20 mouse cellular contexts compared by ENCODE assay signal in genomic region chr10:52748028-52748597, GRCm38 (mm10). TPM values are rescaled to one million over a fixed set of nuclear protein-coding genes. Genes with fewer than 3 reads are reported as not detected.
A peak's percentile ranks its signal among the peaks of the same experiment; 100 is the strongest.
DNase-seq lines count a peak whose midpoint lies in the region; ATAC-seq lines count a peak whose summit lies in the region.
"Had no signal": no experiment of that assay in that cellular context is flagged by ENCODE, and none has a peak within 500 bp of the region (broad histone marks: within the 10 kb centered on the region; RNA-seq: fewer than 3 reads in every experiment).

No protein-coding gene starts in this region.

- H3K36me3 ChIP-seq in forebrain, embryonic 14.5 days (ENCODE audit: control insufficient read depth, insufficient read depth, low read length), result no peaks in the 10 kb centered on the region
- H3K36me3 ChIP-seq in hindbrain, embryonic 14.5 days (replicated peaks; ENCODE audit: control insufficient read depth, insufficient read depth), result no peaks in the 10 kb centered on the region
- H3K36me3 ChIP-seq in midbrain, embryonic 16.5 days (ENCODE audit: control insufficient read depth, insufficient read depth, low read length), result no peaks in the 10 kb centered on the region
- no peaks in the 10 kb centered on the region for H3K36me3 ChIP-seq in heart, embryonic 11.5 days (ENCODE audit: control insufficient read depth, insufficient read depth, low read length)
- H3K36me3 ChIP-seq: embryonic facial prominence, embryonic 13.5 days; heart, embryonic 13.5 days; kidney, embryonic 15.5 days; limb, embryonic 15.5 days had no signal

- 44% methylated on average over 4 of the region's 4 CpGs for WGBS in forebrain, embryonic 14.5 days
- 35% methylated on average over 4 of the region's 4 CpGs for WGBS in hindbrain, embryonic 14.5 days
- 45% methylated on average over 4 of the region's 4 CpGs for WGBS in midbrain, embryonic 16.5 days
- WGBS in heart, embryonic 11.5 days (ENCODE audit: insufficient replicate concordance), result 72% methylated on average over 4 of the region's 4 CpGs

- peaks cover 9% of the 10 kb centered on the region for H3K4me1 ChIP-seq in forebrain, embryonic 14.5 days (ENCODE audit: control insufficient read depth, insufficient read depth, low read length)
- H3K4me1 ChIP-seq in hindbrain, embryonic 14.5 days (replicated peaks; ENCODE audit: control insufficient read depth, insufficient read depth, low read length), result 0 out of 2 replicates have a peak, but pooled peaks cover 10% of the 10 kb centered on the region
- peaks cover 9% of the 10 kb centered on the region for H3K4me1 ChIP-seq in midbrain, embryonic 16.5 days (ENCODE audit: control insufficient read depth, insufficient read depth, low read length)
- H3K4me1 ChIP-seq in heart, embryonic 11.5 days (ENCODE audit: control insufficient read depth, insufficient read depth, low read length), result no peaks in the 10 kb centered on the region
- H3K4me1 ChIP-seq: embryonic facial prominence, embryonic 13.5 days; kidney, embryonic 15.5 days; limb, embryonic 15.5 days; megakaryocyte, embryonic 14.5 days had no signal

- no peak overlapping the region for H3K4me3 ChIP-seq in forebrain, embryonic 14.5 days (ENCODE audit: low read depth, low read length)
- no peak overlapping the region for H3K4me3 ChIP-seq in hindbrain, embryonic 14.5 days (replicated peaks; ENCODE audit: low read length)
- H3K4me3 ChIP-seq in midbrain, embryonic 16.5 days (ENCODE audit: low read depth, low read length), result no peak overlapping the region
- H3K4me3 ChIP-seq in heart, embryonic 11.5 days (ENCODE audit: low read depth, low read length), result no peak overlapping the region
- H3K4me3 ChIP-seq: embryonic facial prominence, embryonic 13.5 days; heart, embryonic 13.5 days; kidney, embryonic 15.5 days; limb, embryonic 15.5 days; megakaryocyte, embryonic 14.5 days had no signal

- H3K4me2 ChIP-seq in forebrain, embryonic 14.5 days (ENCODE audit: low read length), result no peak overlapping the region
- H3K4me2 ChIP-seq in hindbrain, embryonic 14.5 days (replicated peaks), result no peak overlapping the region
- H3K4me2 ChIP-seq in midbrain, embryonic 16.5 days (ENCODE audit: low read length), result no peak overlapping the region
- H3K4me2 ChIP-seq in heart, embryonic 11.5 days, result no peak overlapping the region
- H3K4me2 ChIP-seq: embryonic facial prominence, embryonic 13.5 days; heart, embryonic 13.5 days; kidney, embryonic 15.5 days; limb, embryonic 15.5 days had no signal

- no peak overlapping the region for H3K9ac ChIP-seq in forebrain, embryonic 14.5 days (ENCODE audit: low read length)
- no peak overlapping the region for H3K9ac ChIP-seq in hindbrain, embryonic 14.5 days
- no peak overlapping the region for H3K9ac ChIP-seq in midbrain, embryonic 16.5 days (ENCODE audit: low read depth, low read length)
- H3K9ac ChIP-seq in heart, embryonic 11.5 days (ENCODE audit: low read depth, low read length), result no peak overlapping the region
- H3K9ac ChIP-seq: embryonic facial prominence, embryonic 13.5 days; heart, embryonic 13.5 days; kidney, embryonic 15.5 days; limb, embryonic 15.5 days had no signal

- ATAC-seq in forebrain, embryonic 14.5 days, result peak; percentile 36; the same call in 1 of the 2 replicates
- peak; percentile 80 for ATAC-seq in hindbrain, embryonic 14.5 days (ENCODE audit: low FRiP score)
- peak; percentile 49; the same call in 1 of the 2 replicates for ATAC-seq in midbrain, embryonic 16.5 days
- ATAC-seq in heart, embryonic 11.5 days (replicated peaks; ENCODE audit: insufficient number of reproducible peaks, low FRiP score, low TSS enrichment), result no peak
- ATAC-seq: intestine, embryonic 16.5 days had no signal

- H3K27me3 ChIP-seq in forebrain, embryonic 14.5 days (replicated peaks; ENCODE audit: control insufficient read depth, insufficient read depth, low read length), result no peaks in the 10 kb centered on the region
- no peaks in the 10 kb centered on the region for H3K27me3 ChIP-seq in hindbrain, embryonic 14.5 days (ENCODE audit: control insufficient read depth, insufficient read depth, low read length)
- H3K27me3 ChIP-seq in midbrain, embryonic 16.5 days (ENCODE audit: control insufficient read depth, insufficient read depth, low read depth, low read length), result no peaks in the 10 kb centered on the region
- H3K27me3 ChIP-seq in heart, embryonic 11.5 days (ENCODE audit: control insufficient read depth, insufficient read depth, low read length), result no peaks in the 10 kb centered on the region
- H3K27me3 ChIP-seq: CH12.LX; embryonic facial prominence, embryonic 13.5 days; heart, embryonic 13.5 days; kidney, embryonic 15.5 days; limb, embryonic 15.5 days; megakaryocyte, embryonic 14.5 days had no signal

- peak overlapping the region; percentile 44; the same call in 1 of the 2 replicates for H3K27ac ChIP-seq in forebrain, embryonic 14.5 days (ENCODE audit: low read depth, low read length)
- no peak overlapping the region for H3K27ac ChIP-seq in hindbrain, embryonic 14.5 days
- H3K27ac ChIP-seq in midbrain, embryonic 16.5 days (ENCODE audit: low read length), result no peak overlapping the region
- H3K27ac ChIP-seq in heart, embryonic 11.5 days (ENCODE audit: low read depth, low read length), result no peak overlapping the region
- H3K27ac ChIP-seq: embryonic facial prominence, embryonic 13.5 days; heart, embryonic 13.5 days; kidney, embryonic 15.5 days; limb, embryonic 15.5 days had no signal

- DNase-seq in embryo, embryonic 10.5 days (ENCODE audit: low spot score), result peak; percentile 24
- no peak for DNase-seq in embryo, embryonic 9.5 days (ENCODE audit: extremely low spot score)
- DNase-seq in forebrain, embryonic 14.5 days (ENCODE audit: low spot score), result peak; percentile 29
- no peak for DNase-seq in hindbrain, embryonic 14.5 days (ENCODE audit: low spot score)
- DNase-seq in thymus, postnatal 36 days, result no peak
- no peak for DNase-seq in spleen, postnatal 10 days (ENCODE audit: low spot score in 2 of 2)
- DNase-seq: adrenal gland, adult 2 months; cerebellum, adult 11 months; cerebellum, postnatal 14 days; heart, postnatal 36 days; lung, postnatal 10 days had no signal

- no peaks in the 10 kb centered on the region for H3K9me3 ChIP-seq in forebrain, embryonic 14.5 days (replicated peaks; ENCODE audit: control insufficient read depth, low read length)
- no peaks in the 10 kb centered on the region for H3K9me3 ChIP-seq in hindbrain, embryonic 14.5 days (ENCODE audit: control insufficient read depth, low read length)
- no peaks in the 10 kb centered on the region for H3K9me3 ChIP-seq in midbrain, embryonic 16.5 days (replicated peaks; ENCODE audit: control insufficient read depth, low read length, poor library complexity, severe bottlenecking)
- no peaks in the 10 kb centered on the region for H3K9me3 ChIP-seq in heart, embryonic 11.5 days (replicated peaks; ENCODE audit: control insufficient read depth, low read length)
- H3K9me3 ChIP-seq: embryonic facial prominence, embryonic 13.5 days; heart, embryonic 13.5 days; kidney, embryonic 15.5 days; limb, embryonic 15.5 days; megakaryocyte, embryonic 14.5 days had no signal

RNA-seq across cellular contexts. Expression of gene Slc35f1, which starts 57.8 kb away (rescaled TPM):
- 18.6 and 24.1 TPM in 2 replicates for polyA plus RNA-seq in forebrain, embryonic 14.5 days (2014; fragmentation: Nextera tagmentation; extraction: Ambion mirVana)
- polyA plus RNA-seq in hindbrain, embryonic 14.5 days (2014; fragmentation: Nextera tagmentation; extraction: Ambion mirVana), result 30.5 and 35.1 TPM in 2 replicates
- 45.3 and 49.6 TPM in 2 replicates for polyA plus RNA-seq in midbrain, embryonic 16.5 days (2015; fragmentation: Nextera tagmentation; extraction: Ambion mirVana)
- 0.82 and 1.2 TPM in 2 replicates for polyA plus RNA-seq in heart, embryonic 11.5 days (2014; fragmentation: Nextera tagmentation; extraction: Ambion mirVana)

Comparison
In these comparisons a context has a peak if more than half of its experiments do, and no peak if none do; other contexts are left out.
1. DNase-seq: peak in embryo, embryonic 10.5 days (single experiment) and forebrain, embryonic 14.5 days (single experiment); none in embryo, embryonic 9.5 days (single experiment), hindbrain, embryonic 14.5 days (single experiment), thymus, postnatal 36 days (0 of 2) and spleen, postnatal 10 days (0 of 2).